ENCODE assay signal across 8 mouse cellular contexts in genomic region chr5:115341314-115342165, GRCm38 (mm10). TPM values are rescaled to one million over a fixed set of nuclear protein-coding genes. Genes with fewer than 3 reads are reported as not detected.
A peak's percentile ranks its signal among the peaks of the same experiment; 100 is the strongest.
DNase-seq lines count a peak whose midpoint lies in the region; ATAC-seq and TF ChIP-seq lines count a peak whose summit lies in the region.

No protein-coding gene starts in this region.

- ATAC-seq in heart, postnatal 0 days (ENCODE audit: insufficient read depth, low read depth) = peak; percentile 42
- ATAC-seq in hindbrain, embryonic 14.5 days (ENCODE audit: low FRiP score) = peak; percentile 61
- peak; percentile 22; the same call in 1 of the 2 replicates for ATAC-seq in midbrain, embryonic 13.5 days

- H3K9me3 ChIP-seq in heart, postnatal 0 days (replicated peaks; ENCODE audit: control insufficient read depth, low read length) = no peaks in the 10 kb centered on the region
- no peaks in the 10 kb centered on the region for H3K9me3 ChIP-seq in hindbrain, embryonic 14.5 days (ENCODE audit: control insufficient read depth, low read length)
- H3K9me3 ChIP-seq in midbrain, embryonic 13.5 days = no peaks in the 10 kb centered on the region

- TF ChIP-seq POLR2A in bone marrow, adult 2 months (IDR thresholded peaks at IDR 0.05; ENCODE audit: borderline replicate concordance, control insufficient read depth, low read depth, low read length) = no peak

- H3K27me3 ChIP-seq in heart, postnatal 0 days (ENCODE audit: control insufficient read depth, insufficient read depth, low read length) = no peaks in the 10 kb centered on the region
- H3K27me3 ChIP-seq in hindbrain, embryonic 14.5 days (ENCODE audit: control insufficient read depth, insufficient read depth, low read length) = no peaks in the 10 kb centered on the region
- no peaks in the 10 kb centered on the region for H3K27me3 ChIP-seq in midbrain, embryonic 13.5 days

- WGBS in heart, postnatal 0 days = 8% methylated on average over 36 of the region's 36 CpGs
- 7% methylated on average over 36 of the region's 36 CpGs for WGBS in bone marrow, adult 2 months
- WGBS in hindbrain, embryonic 14.5 days = 13% methylated on average over 36 of the region's 36 CpGs
- 12% methylated on average over 36 of the region's 36 CpGs for WGBS in midbrain, embryonic 13.5 days

- H3K4me2 ChIP-seq in heart, postnatal 0 days (ENCODE audit: low read depth, low read length) = peak overlapping the region; percentile 87
- H3K4me2 ChIP-seq in hindbrain, embryonic 14.5 days (replicated peaks) = peak overlapping the region; percentile 62
- H3K4me2 ChIP-seq in midbrain, embryonic 13.5 days (replicated peaks) = peak overlapping the region; percentile 77

- peaks cover 11% of the 10 kb centered on the region; the same call in 1 of the 2 replicates for H3K4me1 ChIP-seq in heart, postnatal 0 days (ENCODE audit: control insufficient read depth, insufficient read depth)
- peaks cover 2% of the 10 kb centered on the region for H3K4me1 ChIP-seq in bone marrow, adult 2 months (ENCODE audit: control insufficient read depth, insufficient read depth, low read length)
- H3K4me1 ChIP-seq in hindbrain, embryonic 14.5 days (replicated peaks; ENCODE audit: control insufficient read depth, insufficient read depth, low read length) = peaks cover 18% of the 10 kb centered on the region
- peaks cover 22% of the 10 kb centered on the region for H3K4me1 ChIP-seq in midbrain, embryonic 13.5 days (replicated peaks)

- peak overlapping the region; percentile 80 for H3K9ac ChIP-seq in heart, postnatal 0 days (replicated peaks; ENCODE audit: low read depth, low read length)
- peak overlapping the region; percentile 82 for H3K9ac ChIP-seq in hindbrain, embryonic 14.5 days
- H3K9ac ChIP-seq in midbrain, embryonic 13.5 days (replicated peaks) = peak overlapping the region; percentile 89

- DNase-seq in heart, postnatal 0 days (ENCODE audit: low spot score) = no peak
- no peak for DNase-seq in heart, postnatal 4 days
- DNase-seq in hindbrain, embryonic 14.5 days (ENCODE audit: low spot score) = no peak
- DNase-seq in spleen, adult 18-20 months = no peak
- no peak for DNase-seq in urinary bladder, postnatal 14 days (ENCODE audit: low spot score)
- no peak for DNase-seq in kidney, postnatal 36 days

- H3K27ac ChIP-seq in heart, postnatal 0 days (ENCODE audit: low read depth) = peak overlapping the region; percentile 59
- H3K27ac ChIP-seq in bone marrow, adult 2 months (ENCODE audit: control insufficient read depth, insufficient read depth, low read depth, low read length, poor library complexity) = peak overlapping the region; percentile 89
- peak overlapping the region; percentile 90 for H3K27ac ChIP-seq in hindbrain, embryonic 14.5 days
- H3K27ac ChIP-seq in midbrain, embryonic 13.5 days = peak overlapping the region; percentile 88

- H3K36me3 ChIP-seq in heart, postnatal 0 days (replicated peaks; ENCODE audit: control insufficient read depth, insufficient read depth, low read length) = peaks cover 42% of the 10 kb centered on the region
- H3K36me3 ChIP-seq in hindbrain, embryonic 14.5 days (replicated peaks; ENCODE audit: control insufficient read depth, insufficient read depth) = peaks cover 45% of the 10 kb centered on the region
- peaks cover 50% of the 10 kb centered on the region for H3K36me3 ChIP-seq in midbrain, embryonic 13.5 days

- TF ChIP-seq CTCF in heart, postnatal 0 days (IDR thresholded peaks at IDR 0.05; ENCODE audit: low read depth) = no peak
- TF ChIP-seq CTCF in bone marrow, adult 2 months (IDR thresholded peaks at IDR 0.05; ENCODE audit: control insufficient read depth, insufficient read depth, low read length) = no peak

- TF ChIP-seq EP300 in heart, postnatal 0 days (IDR thresholded peaks at IDR 0.05; ENCODE audit: low read depth) = no peak

- peak overlapping the region; percentile 70 for H3K4me3 ChIP-seq in heart, postnatal 0 days (ENCODE audit: low read depth, low read length)
- H3K4me3 ChIP-seq in bone marrow, adult 2 months (replicated peaks; ENCODE audit: control insufficient read depth, low read depth, low read length) = peak overlapping the region; percentile 99
- peak overlapping the region; percentile 62 for H3K4me3 ChIP-seq in hindbrain, embryonic 14.5 days (replicated peaks; ENCODE audit: low read length)
- H3K4me3 ChIP-seq in midbrain, embryonic 13.5 days (replicated peaks) = peak overlapping the region; percentile 87

RNA-seq across cellular contexts. Expression of gene Triap1, which starts 0.5 kb away (rescaled TPM):
- 13.0 and 27.2 TPM in 2 replicates for total RNA-seq in heart, postnatal 0 days (2014; rRNA removed; ENCODE audit: low replicate concordance)
- 39.2 and 42.3 TPM in 2 replicates for polyA plus RNA-seq in heart, postnatal 0 days (2015; fragmentation: Nextera tagmentation; extraction: Ambion mirVana)
- total RNA-seq in heart, postnatal 4 days (2021) = 10 to 100 TPM; 23.4 to 26.8 TPM
- polyA plus RNA-seq in bone marrow, adult 2 months (2011; ENCODE audit: insufficient read depth, insufficient read length, low replicate concordance, missing spikeins) = 13.2 and 18.3 TPM in 2 replicates
- 47.6 and 50.1 TPM in 2 replicates for polyA plus RNA-seq in hindbrain, embryonic 14.5 days (2014; fragmentation: Nextera tagmentation; extraction: Ambion mirVana)
- 54.2 and 56.7 TPM in 2 replicates for polyA plus RNA-seq in midbrain, embryonic 13.5 days (2015; fragmentation: Nextera tagmentation; extraction: Ambion mirVana)

RNA-seq across cellular contexts. Expression of gene Gatc, which starts 0.6 kb away (rescaled TPM):
- 10.4 and 19.4 TPM in 2 replicates for total RNA-seq in heart, postnatal 0 days (2014; rRNA removed; ENCODE audit: low replicate concordance)
- polyA plus RNA-seq in heart, postnatal 0 days (2015; fragmentation: Nextera tagmentation; extraction: Ambion mirVana) = 14.8 and 15.1 TPM in 2 replicates
- 10 to 100 TPM; 17.3 to 19.3 TPM for total RNA-seq in heart, postnatal 4 days (2021)
- polyA plus RNA-seq in bone marrow, adult 2 months (2011; ENCODE audit: insufficient read depth, insufficient read length, low replicate concordance, missing spikeins) = 7.3 and 7.8 TPM in 2 replicates
- polyA plus RNA-seq in hindbrain, embryonic 14.5 days (2014; fragmentation: Nextera tagmentation; extraction: Ambion mirVana) = 41.8 and 42.2 TPM in 2 replicates
- polyA plus RNA-seq in midbrain, embryonic 13.5 days (2015; fragmentation: Nextera tagmentation; extraction: Ambion mirVana) = 34.2 and 37.0 TPM in 2 replicates

RNA-seq across cellular contexts. Expression of gene Cox6a1, which starts 7.2 kb away (rescaled TPM):
- 1,673 and 1,690 TPM in 2 replicates for total RNA-seq in heart, postnatal 0 days (2014; rRNA removed; ENCODE audit: low replicate concordance)
- 2,126 and 2,128 TPM in 2 replicates for polyA plus RNA-seq in heart, postnatal 0 days (2015; fragmentation: Nextera tagmentation; extraction: Ambion mirVana)
- total RNA-seq in heart, postnatal 4 days (2021) = 100 to 1,000 TPM; 619 to 662 TPM
- 238 and 259 TPM in 2 replicates for polyA plus RNA-seq in bone marrow, adult 2 months (2011; ENCODE audit: insufficient read depth, insufficient read length, low replicate concordance, missing spikeins)
- polyA plus RNA-seq in hindbrain, embryonic 14.5 days (2014; fragmentation: Nextera tagmentation; extraction: Ambion mirVana) = 1,199 and 1,253 TPM in 2 replicates
- polyA plus RNA-seq in midbrain, embryonic 13.5 days (2015; fragmentation: Nextera tagmentation; extraction: Ambion mirVana) = 973 and 974 TPM in 2 replicates

RNA-seq across cellular contexts. Expression of gene Srsf9, which starts 14.6 kb away (rescaled TPM):
- total RNA-seq in heart, postnatal 0 days (2014; rRNA removed; ENCODE audit: low replicate concordance) = 21.3 and 41.1 TPM in 2 replicates
- polyA plus RNA-seq in heart, postnatal 0 days (2015; fragmentation: Nextera tagmentation; extraction: Ambion mirVana) = 62.9 and 67.5 TPM in 2 replicates
- 10 to 100 TPM; 39.1 to 42.4 TPM for total RNA-seq in heart, postnatal 4 days (2021)
- polyA plus RNA-seq in bone marrow, adult 2 months (2011; ENCODE audit: insufficient read depth, insufficient read length, low replicate concordance, missing spikeins) = 61.2 and 61.4 TPM in 2 replicates
- polyA plus RNA-seq in hindbrain, embryonic 14.5 days (2014; fragmentation: Nextera tagmentation; extraction: Ambion mirVana) = 140 and 145 TPM in 2 replicates
- 193 and 203 TPM in 2 replicates for polyA plus RNA-seq in midbrain, embryonic 13.5 days (2015; fragmentation: Nextera tagmentation; extraction: Ambion mirVana)

RNA-seq across cellular contexts. Expression of gene Dynll1, which starts 40.7 kb away (rescaled TPM):
- total RNA-seq in heart, postnatal 0 days (2014; rRNA removed; ENCODE audit: low replicate concordance) = 164 and 224 TPM in 2 replicates
- polyA plus RNA-seq in heart, postnatal 0 days (2015; fragmentation: Nextera tagmentation; extraction: Ambion mirVana) = 615 and 804 TPM in 2 replicates
- 100 to 1,000 TPM; 318 to 355 TPM for total RNA-seq in heart, postnatal 4 days (2021)
- polyA plus RNA-seq in bone marrow, adult 2 months (2011; ENCODE audit: insufficient read depth, insufficient read length, low replicate concordance, missing spikeins) = 139 and 177 TPM in 2 replicates
- 1,269 and 1,310 TPM in 2 replicates for polyA plus RNA-seq in hindbrain, embryonic 14.5 days (2014; fragmentation: Nextera tagmentation; extraction: Ambion mirVana)
- 1,401 and 1,414 TPM in 2 replicates for polyA plus RNA-seq in midbrain, embryonic 13.5 days (2015; fragmentation: Nextera tagmentation; extraction: Ambion mirVana)
